Mouse (Mus musculus): ENCODE results near the gene Foxp2. TPM values are rescaled to one million over a fixed set of nuclear protein-coding genes. Genes with fewer than 3 reads are reported as not detected.
A peak's percentile ranks its signal among the peaks of the same experiment; 100 is the strongest.

Gene Foxp2
- polyA plus RNA-seq, 2 experiments: 23.2 to 24.9 TPM

DNA sequence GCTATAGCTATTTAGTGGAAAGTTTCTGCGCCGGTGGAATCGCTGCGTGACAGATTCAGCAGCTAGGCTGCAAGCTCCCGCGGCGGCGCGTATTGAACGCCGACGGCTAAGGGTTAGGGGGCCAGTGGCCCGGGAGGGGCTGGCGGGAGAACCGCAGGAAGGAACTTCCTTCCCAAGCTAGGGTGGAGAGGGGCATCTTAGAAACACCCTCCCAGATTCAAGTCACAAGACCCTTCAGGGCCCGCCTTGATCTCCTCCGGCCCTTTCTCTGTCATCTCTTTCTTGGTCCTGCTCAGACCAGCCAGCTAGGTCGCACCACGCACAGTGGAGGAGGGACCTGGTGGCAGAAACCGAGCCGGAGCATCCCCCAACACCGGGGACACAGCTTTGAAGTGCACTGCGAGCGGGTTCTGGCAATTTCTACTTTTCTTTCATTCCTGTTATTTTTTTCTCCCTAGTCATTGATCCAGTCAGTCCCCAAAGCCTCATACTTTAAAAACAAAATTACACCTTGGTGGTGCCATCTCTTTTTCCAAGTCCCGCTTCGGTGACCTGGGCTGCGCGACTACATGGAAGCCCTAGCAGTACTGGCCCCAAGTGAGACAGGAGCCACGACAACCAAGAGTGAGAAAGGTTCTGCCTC lies 1.1 kb upstream of the Foxp2 start:
- peak overlapping the region; percentile 95 for H3K27ac ChIP-seq (replicated peaks; ENCODE audit: low read depth, low read length)
- ATAC-seq (ENCODE audit: low FRiP score, low read depth) (0 out of 2 replicates have a peak, but pooled peaks have one; percentile 1), DNase-seq (ENCODE audit: low spot score) (peak; percentile 44)
- no peaks in the 10 kb centered on the region for H3K36me3 ChIP-seq (ENCODE audit: control insufficient read depth, insufficient read depth, low read length)
- H3K9me3 ChIP-seq (ENCODE audit: control insufficient read depth, low read length): no peaks in the 10 kb centered on the region
- 2% methylated on average over 29 of the region's 29 CpGs for WGBS
- peak overlapping the region; percentile 86 for H3K4me2 ChIP-seq (replicated peaks; ENCODE audit: low read depth, low read length, severe bottlenecking)
- H3K4me3 ChIP-seq (replicated peaks; ENCODE audit: low read length): peak overlapping the region; percentile 85
- no peaks in the 10 kb centered on the region for H3K27me3 ChIP-seq (ENCODE audit: control insufficient read depth, insufficient read depth, low read length)
- no peak for TF ChIP-seq POLR2A (IDR thresholded peaks at IDR 0.05; ENCODE audit: borderline replicate concordance, extremely low read depth, insufficient read depth, insufficient read length)
- peak overlapping the region; percentile 95 for H3K9ac ChIP-seq (ENCODE audit: low read depth, low read length, severe bottlenecking)
- H3K4me1 ChIP-seq (ENCODE audit: control insufficient read depth, insufficient read depth, low read length): peaks cover 22% of the 10 kb centered on the region

- under 1% methylated on average over 19 of the region's 20 CpGs for WGBS
- Histone ChIP-seq H3K36me3 (ENCODE audit: control insufficient read depth, insufficient read depth, low read length) (no peaks in the 10 kb centered on the region), H3K4me3 (replicated peaks; ENCODE audit: low read length) (peak overlapping the region; percentile 85), H3K4me1 (ENCODE audit: control insufficient read depth, insufficient read depth, low read length) (peaks cover 22% of the 10 kb centered on the region), H3K4me2 (replicated peaks; ENCODE audit: low read depth, low read length, severe bottlenecking) (peak overlapping the region; percentile 86), H3K27me3 (ENCODE audit: control insufficient read depth, insufficient read depth, low read length) (no peaks in the 10 kb centered on the region), H3K9ac (ENCODE audit: low read depth, low read length, severe bottlenecking) (peak overlapping the region; percentile 95), H3K9me3 (ENCODE audit: control insufficient read depth, low read length) (no peaks in the 10 kb centered on the region), H3K27ac (replicated peaks; ENCODE audit: low read depth, low read length) (peak overlapping the region; percentile 95)
- TF ChIP-seq POLR2A (IDR thresholded peaks at IDR 0.05; ENCODE audit: borderline replicate concordance, extremely low read depth, insufficient read depth, insufficient read length): peak; percentile 35; the same call in 1 of the 2 replicates
- ATAC-seq (ENCODE audit: low FRiP score, low read depth) (peak; percentile 79), DNase-seq (ENCODE audit: low spot score) (peak; percentile 82)
These were observed 549 bp upstream of the Foxp2 start for GRCm38 (mm10) chr6:14900579-14901021.

- 3% methylated on average over 13 of the region's 13 CpGs for WGBS
These were observed 972 bp downstream of the Foxp2 start for GRCm38 (mm10) chr6:14901971-14902670.

DNA sequence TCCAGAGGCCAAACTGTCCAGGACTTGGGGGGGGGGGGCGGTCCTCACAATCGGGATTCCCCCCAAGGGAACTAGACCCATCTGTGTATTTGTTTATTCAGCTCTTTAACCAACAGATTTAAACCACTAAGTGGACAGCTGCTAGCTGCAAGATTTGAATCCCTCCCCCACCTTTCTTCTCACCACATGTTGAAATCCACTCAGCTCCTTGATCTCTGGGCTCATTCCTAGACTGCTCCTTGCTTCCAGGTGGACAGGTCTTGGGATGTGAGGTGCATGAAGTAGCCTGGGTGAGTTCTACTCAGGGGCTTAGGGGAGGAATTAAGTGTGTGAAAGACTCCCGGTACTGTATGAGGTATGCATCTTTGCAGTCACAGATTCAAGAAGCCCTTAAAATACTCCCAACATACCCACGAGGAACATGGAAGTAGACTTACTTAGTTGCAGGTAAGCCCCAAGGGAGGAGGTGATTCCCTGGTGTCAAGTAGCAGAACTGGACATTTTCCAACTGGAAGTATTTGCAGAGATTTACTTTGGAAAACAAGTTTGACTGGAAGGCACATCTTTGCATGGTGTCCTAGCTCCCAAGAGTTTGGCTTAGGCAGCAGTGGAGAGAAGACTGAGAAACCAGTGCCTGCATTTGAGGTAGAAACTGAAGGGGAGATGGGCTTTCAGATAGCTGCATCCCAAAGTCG lies 2.3 kb downstream of the Foxp2 start:
- 34% methylated on average over 5 of the region's 5 CpGs for WGBS
- Histone ChIP-seq H3K9ac (ENCODE audit: low read depth, low read length, severe bottlenecking) (peak overlapping the region; percentile 95), H3K4me2 (replicated peaks; ENCODE audit: low read depth, low read length, severe bottlenecking) (peak overlapping the region; percentile 86), H3K9me3 (ENCODE audit: control insufficient read depth, low read length) (no peaks in the 10 kb centered on the region), H3K4me1 (ENCODE audit: control insufficient read depth, insufficient read depth, low read length) (peaks cover 15% of the 10 kb centered on the region), H3K27ac (replicated peaks; ENCODE audit: low read depth, low read length) (0 out of 2 replicates have a peak overlapping the region, but pooled peaks have one; percentile 19), H3K36me3 (ENCODE audit: control insufficient read depth, insufficient read depth, low read length) (no peaks in the 10 kb centered on the region), H3K27me3 (ENCODE audit: control insufficient read depth, insufficient read depth, low read length) (no peaks in the 10 kb centered on the region), H3K4me3 (replicated peaks; ENCODE audit: low read length) (peak overlapping the region; percentile 85)
- ATAC-seq (ENCODE audit: low FRiP score, low read depth) (no peak), DNase-seq (ENCODE audit: low spot score) (no peak)
- TF ChIP-seq POLR2A (IDR thresholded peaks at IDR 0.05; ENCODE audit: borderline replicate concordance, extremely low read depth, insufficient read depth, insufficient read length): no peak

More at GRCm38 (mm10) chr6:14901971-14902670, 972 bp downstream of the Foxp2 start:
- DNase-seq (ENCODE audit: low spot score): no peak
- peak overlapping the region; percentile 85 for H3K4me3 ChIP-seq (replicated peaks; ENCODE audit: low read length)
- H3K9ac ChIP-seq (ENCODE audit: low read depth, low read length, severe bottlenecking): peak overlapping the region; percentile 95
- no peak for ATAC-seq (ENCODE audit: low FRiP score, low read depth)
- no peaks in the 10 kb centered on the region for H3K36me3 ChIP-seq (ENCODE audit: control insufficient read depth, insufficient read depth, low read length)
- H3K27me3 ChIP-seq (ENCODE audit: control insufficient read depth, insufficient read depth, low read length): no peaks in the 10 kb centered on the region
- peak overlapping the region; percentile 86 for H3K4me2 ChIP-seq (replicated peaks; ENCODE audit: low read depth, low read length, severe bottlenecking)
- peak overlapping the region; percentile 95 for H3K27ac ChIP-seq (replicated peaks; ENCODE audit: low read depth, low read length)
- peaks cover 22% of the 10 kb centered on the region for H3K4me1 ChIP-seq (ENCODE audit: control insufficient read depth, insufficient read depth, low read length)
- no peak for TF ChIP-seq POLR2A (IDR thresholded peaks at IDR 0.05; ENCODE audit: borderline replicate concordance, extremely low read depth, insufficient read depth, insufficient read length)
- H3K9me3 ChIP-seq (ENCODE audit: control insufficient read depth, low read length): no peaks in the 10 kb centered on the region

- 83% methylated on average over 2 of the region's 2 CpGs for WGBS
- DNase-seq (ENCODE audit: low spot score): no peak
These were observed 13.9 kb downstream of the Foxp2 start for GRCm38 (mm10) chr6:14915066-14915465.

More at GRCm38 (mm10) chr6:14915066-14915465, 13.9 kb downstream of the Foxp2 start:
- H3K9me3 ChIP-seq (ENCODE audit: control insufficient read depth, low read length): no peaks in the 10 kb centered on the region
- H3K4me3 ChIP-seq (replicated peaks; ENCODE audit: low read length): no peak overlapping the region
- H3K27me3 ChIP-seq (ENCODE audit: control insufficient read depth, insufficient read depth, low read length): no peaks in the 10 kb centered on the region
- no peak overlapping the region for H3K9ac ChIP-seq (ENCODE audit: low read depth, low read length, severe bottlenecking)
- ATAC-seq (ENCODE audit: low FRiP score, low read depth): no peak
- no peak overlapping the region for H3K27ac ChIP-seq (replicated peaks; ENCODE audit: low read depth, low read length)
- H3K4me1 ChIP-seq (ENCODE audit: control insufficient read depth, insufficient read depth, low read length): no peaks in the 10 kb centered on the region
- no peaks in the 10 kb centered on the region for H3K36me3 ChIP-seq (ENCODE audit: control insufficient read depth, insufficient read depth, low read length)
- H3K4me2 ChIP-seq (replicated peaks; ENCODE audit: low read depth, low read length, severe bottlenecking): no peak overlapping the region
- no peak for TF ChIP-seq POLR2A (IDR thresholded peaks at IDR 0.05; ENCODE audit: borderline replicate concordance, extremely low read depth, insufficient read depth, insufficient read length)

All from limb, embryonic 14.5 days (tissue).